Mouse (Mus musculus) spleen, adult 10 weeks (tissue): ENCODE results near the gene Prl8a6. TPM values are rescaled to one million over a fixed set of nuclear protein-coding genes. Genes with fewer than 3 reads are reported as not detected.

Experiments used
- polyA plus RNA-seq: library from polyadenylated mRNA; stranded (reverse); fragments of 350-450 nt; fragmentation: Illumina TruSeq; extraction: RNeasy Lipid Tissue Mini Kit (QIAGEN cat#74804); gene quantifications from one replicate; pipeline ENCODE4 v1.2.3, GENCODE M21; 2015; ENCODE audit warnings: low replicate concordance; ENCODE audit not compliant: insufficient read depth

Gene Prl8a6
- not detected for polyA plus RNA-seq

GRCm38 (mm10) chr13:27438588-27438987 is at the start of gene Prl8a6:
Gene Prl8a6 (minus strand): TSS chr13:27438688.

GRCm38 (mm10) chr13:27390746-27391145 is 47.7 kb downstream of the Prl8a6 start, which contains the start of gene Prl2b1:
Gene Prl2b1 (minus strand): TSS chr13:27390846.

Other genes starting within 250 kb of the Prl8a6 start
- gene Prl3c1, start 242.0 kb downstream of the Prl8a6 start, polyA plus RNA-seq = not detected
- not detected for gene Prl3b1, start 196.8 kb downstream of the Prl8a6 start, polyA plus RNA-seq
- gene Prl3a1, start 179.3 kb downstream of the Prl8a6 start, polyA plus RNA-seq = not detected
- gene Prl6a1, start 126.1 kb downstream of the Prl8a6 start, polyA plus RNA-seq = not detected
- gene Prl8a2, start 93.0 kb downstream of the Prl8a6 start, polyA plus RNA-seq = not detected
- not detected for gene Prl2b1, start 47.8 kb downstream of the Prl8a6 start, polyA plus RNA-seq
- not detected for gene Prl8a8, start 74.5 kb upstream of the Prl8a6 start, polyA plus RNA-seq
- gene Prl8a9, start 125.9 kb upstream of the Prl8a6 start, polyA plus RNA-seq = not detected
- gene Prl8a1, start 143.5 kb upstream of the Prl8a6 start, polyA plus RNA-seq = not detected
- gene Prl7b1, start 171.9 kb upstream of the Prl8a6 start, polyA plus RNA-seq = not detected
- gene Prl7a1, start 203.8 kb upstream of the Prl8a6 start, polyA plus RNA-seq = not detected
- not detected for gene Prl7a2, start 229.3 kb upstream of the Prl8a6 start, polyA plus RNA-seq